Mouse (Mus musculus): ENCODE data around the gene Man1c1. TPM values are rescaled to one million over a fixed set of nuclear protein-coding genes. Genes with fewer than 3 reads are reported as not detected.
A peak's percentile ranks its signal among the peaks of the same experiment; 100 is the strongest.

Gene Man1c1
- polyA plus RNA-seq, 1 experiment from 2014 or later = 4.5 TPM

GRCm38 (mm10) chr4:134569205-134569604, 134.9 kb downstream of the Man1c1 start:
- WGBS = 77% methylated on average over 6 of the region's 6 CpGs
- ATAC-seq (ENCODE audit: insufficient number of reproducible peaks, insufficient read depth, low FRiP score, low TSS enrichment) = no peak

DNA sequence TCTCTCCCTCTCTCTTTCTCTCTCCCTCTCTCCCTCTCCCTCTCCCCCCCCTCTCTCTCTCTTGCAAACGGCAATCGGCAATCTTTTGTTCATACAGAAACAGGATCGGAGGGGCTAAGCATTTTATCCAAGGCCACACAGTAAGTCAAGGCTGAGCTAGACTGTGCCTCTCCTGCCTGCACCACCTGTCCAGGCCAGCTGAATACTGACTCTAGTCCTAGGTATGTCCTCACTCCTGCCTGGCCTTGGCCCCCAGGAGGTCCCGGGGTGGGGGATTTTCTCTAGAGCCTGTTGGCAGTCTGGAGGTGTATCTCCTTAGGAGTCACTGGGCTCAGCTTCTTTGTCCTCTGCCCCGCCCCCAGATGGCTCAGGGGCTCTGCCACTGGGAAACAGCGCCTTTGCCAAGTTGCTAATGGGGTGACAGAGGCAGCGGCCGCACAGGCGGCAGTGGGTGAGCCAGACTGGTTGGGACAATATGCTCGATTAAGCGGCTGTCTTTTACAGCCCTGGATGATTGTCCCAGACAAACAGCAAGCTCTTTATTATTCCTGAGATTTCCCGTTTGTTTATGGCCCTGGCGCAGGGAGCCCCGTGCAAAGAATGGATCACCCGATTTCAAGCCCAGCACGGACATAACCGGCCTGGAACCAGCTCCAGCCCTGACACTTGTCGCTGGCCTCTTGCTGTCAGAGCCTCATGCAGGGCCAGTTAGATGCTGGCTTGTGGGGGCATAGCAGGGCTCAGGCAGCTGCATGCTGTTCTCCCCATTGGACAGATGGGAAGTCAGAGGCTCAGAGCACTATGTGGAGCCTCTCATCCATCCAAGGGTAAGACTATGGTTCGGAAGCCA, 136.5 kb downstream of the Man1c1 start:
- H3K4me3 ChIP-seq = no peak overlapping the region
- peaks cover 9% of the 10 kb centered on the region; the same call in 1 of the 2 replicates for H3K9me3 ChIP-seq
- no peaks in the 10 kb centered on the region for H3K4me1 ChIP-seq
- no peak overlapping the region for H3K9ac ChIP-seq
- no peak for ATAC-seq (ENCODE audit: insufficient number of reproducible peaks, insufficient read depth, low FRiP score, low TSS enrichment)
- H3K4me2 ChIP-seq (replicated peaks) = no peak overlapping the region
- H3K27me3 ChIP-seq = no peaks in the 10 kb centered on the region
- H3K36me3 ChIP-seq = 0 out of 2 replicates have a peak, but pooled peaks cover 4% of the 10 kb centered on the region
- H3K27ac ChIP-seq = no peak overlapping the region
- 40% methylated on average over 19 of the region's 19 CpGs for WGBS

More at GRCm38 (mm10) chr4:134569205-134569604, 134.9 kb downstream of the Man1c1 start:
- peaks cover 9% of the 10 kb centered on the region; the same call in 1 of the 2 replicates for H3K9me3 ChIP-seq
- 0 out of 2 replicates have a peak, but pooled peaks cover 4% of the 10 kb centered on the region for H3K36me3 ChIP-seq
- no peak overlapping the region for H3K4me2 ChIP-seq (replicated peaks)
- no peak overlapping the region for H3K9ac ChIP-seq
- no peaks in the 10 kb centered on the region for H3K27me3 ChIP-seq
- H3K4me1 ChIP-seq = no peaks in the 10 kb centered on the region
- H3K27ac ChIP-seq = no peak overlapping the region
- no peak overlapping the region for H3K4me3 ChIP-seq

- H3K4me2 ChIP-seq (replicated peaks) = no peak overlapping the region
- H3K27me3 ChIP-seq = no peaks in the 10 kb centered on the region
- WGBS = 78% methylated on average over 6 of the region's 6 CpGs
Measured at GRCm38 (mm10) chr4:134564093-134564492, 140.0 kb downstream of the Man1c1 start.

GRCm38 (mm10) chr4:134563624-134564023, 140.5 kb downstream of the Man1c1 start:
- no peak overlapping the region for H3K4me3 ChIP-seq
- H3K9ac ChIP-seq = no peak overlapping the region
- ATAC-seq (ENCODE audit: insufficient number of reproducible peaks, insufficient read depth, low FRiP score, low TSS enrichment) = no peak
- H3K4me2 ChIP-seq (replicated peaks) = no peak overlapping the region
- H3K36me3 ChIP-seq = 0 out of 2 replicates have a peak, but pooled peaks cover 6% of the 10 kb centered on the region
- H3K4me1 ChIP-seq = peaks cover 4% of the 10 kb centered on the region; the same call in 1 of the 2 replicates
- peaks cover 9% of the 10 kb centered on the region; the same call in 1 of the 2 replicates for H3K9me3 ChIP-seq
- no peak overlapping the region for H3K27ac ChIP-seq
- WGBS = 86% methylated on average over 15 of the region's 16 CpGs
- H3K27me3 ChIP-seq = no peaks in the 10 kb centered on the region

More at GRCm38 (mm10) chr4:134564093-134564492, 140.0 kb downstream of the Man1c1 start:
- no peaks in the 10 kb centered on the region for H3K4me1 ChIP-seq
- H3K9ac ChIP-seq = no peak overlapping the region
- H3K9me3 ChIP-seq = peaks cover 9% of the 10 kb centered on the region; the same call in 1 of the 2 replicates
- no peak overlapping the region for H3K4me3 ChIP-seq
- 0 out of 2 replicates have a peak, but pooled peaks cover 6% of the 10 kb centered on the region for H3K36me3 ChIP-seq
- H3K27ac ChIP-seq = no peak overlapping the region
- no peak for ATAC-seq (ENCODE audit: insufficient number of reproducible peaks, insufficient read depth, low FRiP score, low TSS enrichment)

DNA sequence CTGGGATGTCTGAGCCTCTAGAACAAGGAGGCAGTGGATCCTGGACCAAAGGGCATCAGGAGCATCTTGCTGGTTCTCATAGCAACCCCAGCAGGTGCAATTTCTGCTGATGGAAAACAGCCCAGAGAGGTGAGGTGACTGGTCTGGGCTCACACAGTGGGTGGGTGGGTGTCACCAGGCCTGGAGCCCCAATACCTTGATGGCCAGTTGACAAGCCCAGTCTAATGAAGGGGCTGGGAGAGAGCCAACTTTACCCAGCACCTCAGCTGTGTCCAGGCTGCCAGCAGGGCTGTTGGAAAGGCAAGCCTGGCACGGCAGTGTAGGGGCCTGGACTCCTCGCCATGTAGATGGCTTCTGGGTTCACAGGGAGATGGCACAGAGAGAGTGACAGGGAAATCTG, 142.1 kb downstream of the Man1c1 start:
- Histone ChIP-seq H3K9me3 (peaks cover 9% of the 10 kb centered on the region; the same call in 1 of the 2 replicates), H3K27me3 (no peaks in the 10 kb centered on the region), H3K4me3 (no peak overlapping the region), H3K4me2 (replicated peaks) (no peak overlapping the region), H3K9ac (no peak overlapping the region), H3K36me3 (0 out of 2 replicates have a peak, but pooled peaks cover 6% of the 10 kb centered on the region), H3K27ac (no peak overlapping the region), H3K4me1 (peaks cover 13% of the 10 kb centered on the region)
- 92% methylated on average over 2 of the region's 2 CpGs for WGBS
- ATAC-seq (ENCODE audit: insufficient number of reproducible peaks, insufficient read depth, low FRiP score, low TSS enrichment) = no peak

DNA sequence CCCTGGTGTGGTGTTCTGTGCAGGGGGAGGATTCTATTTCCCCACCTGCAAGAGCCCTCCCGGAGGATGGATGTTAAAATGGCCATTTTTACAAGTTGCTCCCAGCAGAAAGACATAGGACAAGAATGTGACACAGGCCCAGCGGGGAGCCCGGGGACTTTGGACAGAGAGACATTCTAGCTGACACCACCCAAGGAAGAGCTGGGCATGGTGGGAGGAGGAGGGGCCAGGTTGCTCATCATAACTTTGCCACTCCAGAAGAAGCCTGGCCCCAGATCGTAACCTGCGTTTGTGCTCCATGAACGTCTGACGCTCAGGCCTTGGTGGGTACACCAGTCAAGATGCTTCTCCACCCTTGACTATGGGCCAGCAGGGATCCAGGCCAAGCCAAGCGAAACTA, 143.4 kb downstream of the Man1c1 start:
- Histone ChIP-seq H3K9me3 (peaks cover 9% of the 10 kb centered on the region; the same call in 1 of the 2 replicates), H3K4me1 (peaks cover 13% of the 10 kb centered on the region), H3K27ac (no peak overlapping the region), H3K27me3 (no peaks in the 10 kb centered on the region), H3K4me3 (no peak overlapping the region), H3K4me2 (replicated peaks) (no peak overlapping the region), H3K36me3 (0 out of 2 replicates have a peak, but pooled peaks cover 6% of the 10 kb centered on the region), H3K9ac (no peak overlapping the region)
- no peak for ATAC-seq (ENCODE audit: insufficient number of reproducible peaks, insufficient read depth, low FRiP score, low TSS enrichment)
- 87% methylated on average over 8 of the region's 8 CpGs for WGBS

GRCm38 (mm10) chr4:134559154-134559553, 144.9 kb downstream of the Man1c1 start:
- WGBS = 77% methylated on average over 7 of the region's 7 CpGs
- Histone ChIP-seq H3K36me3 (0 out of 2 replicates have a peak, but pooled peaks cover 2% of the 10 kb centered on the region), H3K4me3 (no peak overlapping the region), H3K9ac (no peak overlapping the region), H3K27me3 (no peaks in the 10 kb centered on the region), H3K4me2 (replicated peaks) (no peak overlapping the region), H3K9me3 (no peaks in the 10 kb centered on the region), H3K27ac (0 out of 2 replicates have a peak overlapping the region, but pooled peaks have one; percentile 41), H3K4me1 (peaks cover 13% of the 10 kb centered on the region)
- no peak for ATAC-seq (ENCODE audit: insufficient number of reproducible peaks, insufficient read depth, low FRiP score, low TSS enrichment)

- Histone ChIP-seq H3K9ac (no peak overlapping the region), H3K9me3 (no peaks in the 10 kb centered on the region), H3K36me3 (0 out of 2 replicates have a peak, but pooled peaks cover 2% of the 10 kb centered on the region), H3K4me3 (no peak overlapping the region), H3K4me2 (replicated peaks) (no peak overlapping the region), H3K27me3 (no peaks in the 10 kb centered on the region), H3K4me1 (peaks cover 13% of the 10 kb centered on the region), H3K27ac (peak overlapping the region; percentile 41; the same call in 1 of the 2 replicates)
- ATAC-seq (ENCODE audit: insufficient number of reproducible peaks, insufficient read depth, low FRiP score, low TSS enrichment) = no peak
- WGBS = 34% methylated on average over 9 of the region's 9 CpGs
Measured at GRCm38 (mm10) chr4:134558570-134559113, 145.4 kb downstream of the Man1c1 start.

DNA sequence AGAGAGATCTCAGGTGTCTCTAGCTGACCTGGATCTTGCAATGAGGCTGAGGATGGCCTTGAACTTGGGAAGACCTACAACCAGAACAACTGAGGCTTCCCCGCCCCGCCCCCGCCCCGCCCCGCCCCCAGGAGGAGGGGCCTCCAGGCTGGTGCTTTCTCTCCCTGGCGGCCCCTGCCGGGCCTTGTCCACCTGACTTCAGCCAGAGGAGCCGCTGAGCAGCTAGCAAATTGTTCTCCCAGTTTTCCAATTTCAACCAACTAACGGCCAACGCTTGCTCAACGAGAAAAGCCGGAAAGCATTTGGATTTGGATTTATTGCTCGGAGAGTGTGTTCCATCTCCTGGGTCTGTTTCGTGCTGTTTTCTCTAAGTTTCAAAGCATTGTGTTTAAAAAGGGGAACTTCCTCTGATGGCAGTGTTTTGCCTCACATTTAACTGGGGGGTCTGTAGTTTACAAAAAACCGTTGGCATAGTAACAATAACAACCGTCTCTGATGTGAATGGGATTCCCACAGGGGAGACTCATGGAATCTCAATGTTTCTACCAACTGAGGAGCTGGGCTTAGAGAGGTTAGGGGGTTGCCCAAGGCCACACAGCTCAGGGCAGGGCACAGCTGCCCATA, 146.4 kb downstream of the Man1c1 start:
- Histone ChIP-seq H3K9ac (no peak overlapping the region), H3K4me1 (peaks cover 13% of the 10 kb centered on the region), H3K9me3 (no peaks in the 10 kb centered on the region), H3K36me3 (0 out of 2 replicates have a peak, but pooled peaks cover 2% of the 10 kb centered on the region), H3K4me2 (replicated peaks) (no peak overlapping the region), H3K4me3 (no peak overlapping the region), H3K27ac (peak overlapping the region; percentile 54; the same call in 1 of the 2 replicates), H3K27me3 (no peaks in the 10 kb centered on the region)
- WGBS = 17% methylated on average over 16 of the region's 16 CpGs
- no peak for ATAC-seq (ENCODE audit: insufficient number of reproducible peaks, insufficient read depth, low FRiP score, low TSS enrichment)

GRCm38 (mm10) chr4:134555956-134556580, 148.0 kb downstream of the Man1c1 start:
- Histone ChIP-seq H3K9ac (no peak overlapping the region), H3K4me2 (replicated peaks) (no peak overlapping the region), H3K9me3 (no peaks in the 10 kb centered on the region), H3K4me3 (no peak overlapping the region), H3K36me3 (no peaks in the 10 kb centered on the region), H3K4me1 (peaks cover 17% of the 10 kb centered on the region), H3K27ac (no peak overlapping the region), H3K27me3 (no peaks in the 10 kb centered on the region)
- 72% methylated on average over 8 of the region's 8 CpGs for WGBS
- no peak for ATAC-seq (ENCODE audit: insufficient number of reproducible peaks, insufficient read depth, low FRiP score, low TSS enrichment)

- H3K4me3 ChIP-seq = no peak overlapping the region
- peaks cover 22% of the 10 kb centered on the region for H3K36me3 ChIP-seq
- H3K27me3 ChIP-seq = no peaks in the 10 kb centered on the region
- H3K27ac ChIP-seq = no peak overlapping the region
- no peak overlapping the region for H3K4me2 ChIP-seq (replicated peaks)
- ATAC-seq (ENCODE audit: insufficient number of reproducible peaks, insufficient read depth, low FRiP score, low TSS enrichment) = no peak
- 83% methylated on average over 1 of the region's 1 CpGs for WGBS
- H3K9me3 ChIP-seq = peaks cover 8% of the 10 kb centered on the region; the same call in 1 of the 2 replicates
- peaks cover 14% of the 10 kb centered on the region for H3K4me1 ChIP-seq
- H3K9ac ChIP-seq = no peak overlapping the region
Measured at GRCm38 (mm10) chr4:134553631-134554030, 150.5 kb downstream of the Man1c1 start.

Data from embryonic facial prominence, embryonic 12.5 days (tissue).